Mouse (Mus musculus) ES-Bruce4 (cell line): ENCODE data around the gene Ppp2r5d.

Experiments used
- CTCF ChIP-seq: IDR thresholded peaks from one replicate; pipeline ENCODE4 v1.8.1; 2011; ENCODE audit warnings: low read depth, low read length
- EP300 ChIP-seq: IDR thresholded peaks from 2 replicates; pipeline ENCODE4 v1.6.1; 2011; ENCODE audit warnings: low read depth, low read length; ENCODE audit not compliant: insufficient read depth
- POLR2A ChIP-seq: IDR thresholded peaks from one replicate; pipeline ENCODE4 v1.8.1; 2011; ENCODE audit warnings: low read length; ENCODE audit not compliant: insufficient read depth

DNA sequence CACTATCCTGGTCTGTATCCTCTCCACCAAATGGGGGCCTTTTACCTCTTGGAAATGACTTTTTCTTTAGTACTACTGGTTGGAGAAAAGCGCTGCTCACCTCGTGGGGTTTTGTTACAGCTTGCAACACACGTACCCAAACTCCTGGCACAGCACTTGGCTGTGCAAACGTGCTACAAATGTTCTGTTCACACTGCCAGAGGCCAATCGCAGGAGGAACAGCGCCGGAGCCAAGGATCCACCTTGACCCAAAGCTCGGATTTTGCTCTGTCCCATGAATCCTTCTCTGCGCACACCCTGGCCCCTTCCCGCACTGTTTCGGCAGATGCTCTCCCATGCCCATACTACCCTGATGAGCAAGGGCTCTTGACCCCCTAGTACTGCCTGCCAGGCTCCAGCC, 23.6 kb upstream of the Ppp2r5d start:
- TF ChIP-seq CTCF: no peak
- no peak for TF ChIP-seq EP300
- TF ChIP-seq POLR2A: no peak
